Mouse (Mus musculus) urinary bladder, postnatal 25 days (tissue): ENCODE results near the gene Bcl6b.
A peak's percentile ranks its signal among the peaks of the same experiment; 100 is the strongest.

ENCODE experiments used
- DNase-seq: peaks from one replicate; pipeline ENCODE4 v3.0.0; 2022; ENCODE audit warnings: low spot score

The Bcl6b gene

DNA sequence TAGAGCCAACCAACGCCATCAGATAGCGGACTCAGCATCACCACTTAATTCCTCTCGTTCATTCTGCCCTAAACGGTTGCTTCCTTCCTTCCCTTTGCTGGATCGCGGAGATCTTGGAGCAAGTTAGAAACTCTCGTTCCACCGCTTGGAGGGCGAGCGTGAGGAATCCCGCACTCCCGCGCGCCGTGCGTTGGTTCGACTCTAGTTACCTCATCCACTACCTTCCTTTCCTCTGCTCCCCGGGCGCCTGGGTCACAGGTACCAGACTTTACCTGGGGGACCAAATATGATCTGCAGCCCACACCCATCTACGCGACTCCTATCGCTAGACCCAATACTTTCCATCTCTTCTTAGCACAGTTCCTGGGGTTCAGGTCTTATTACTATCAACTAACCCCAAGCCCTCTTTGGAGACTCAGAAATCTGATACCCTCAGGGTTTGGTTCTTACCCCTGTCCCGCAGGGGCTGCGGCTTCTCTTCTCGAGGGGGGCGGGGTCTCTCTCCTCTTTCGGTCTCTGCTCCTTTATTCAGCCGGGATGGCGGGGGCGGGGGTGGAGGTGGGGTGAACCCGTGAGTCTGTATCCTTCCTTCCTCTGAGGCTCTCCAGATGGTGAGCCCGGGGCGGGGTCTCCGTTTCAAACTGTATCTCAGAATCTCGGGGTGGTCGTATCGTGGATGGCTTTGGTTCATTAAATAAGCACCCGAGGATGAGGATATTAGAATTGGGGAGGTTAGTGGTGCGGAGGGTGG lies at the start of gene Bcl6b:
Gene Bcl6b, minus strand, starts transcription at position 539 of the 751 bp plus-strand sequence.
- no peak for DNase-seq

- no peak for DNase-seq
Measured at GRCm38 (mm10) chr11:70278961-70279360, 49.4 kb upstream of the Bcl6b start.

GRCm38 (mm10) chr11:70271641-70272040 lies 42.0 kb upstream of the Bcl6b start:
- DNase-seq = no peak

DNA sequence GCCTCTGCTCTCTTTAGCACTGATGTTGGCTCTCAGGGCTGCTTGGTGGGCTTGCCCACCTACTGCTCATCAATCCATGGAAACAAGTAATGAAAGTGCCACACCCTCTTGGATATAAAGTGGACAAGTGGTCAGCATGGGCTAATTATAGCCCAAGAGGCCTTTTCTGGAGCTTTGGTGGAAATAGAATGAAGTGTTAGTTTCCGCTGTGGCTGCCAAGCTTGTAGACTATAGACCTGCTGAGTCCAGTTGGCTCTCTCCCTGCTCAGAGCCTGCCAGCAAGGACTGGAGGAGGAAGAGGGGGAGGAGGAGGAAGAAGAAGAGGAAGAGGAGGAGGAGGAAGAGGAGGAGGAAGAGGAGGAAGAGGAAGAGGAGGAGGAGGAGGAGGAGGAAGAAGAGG lies 36.8 kb upstream of the Bcl6b start:
- DNase-seq = no peak

- no peak for DNase-seq
Measured at GRCm38 (mm10) chr11:70265819-70266218, 36.2 kb upstream of the Bcl6b start.

DNA sequence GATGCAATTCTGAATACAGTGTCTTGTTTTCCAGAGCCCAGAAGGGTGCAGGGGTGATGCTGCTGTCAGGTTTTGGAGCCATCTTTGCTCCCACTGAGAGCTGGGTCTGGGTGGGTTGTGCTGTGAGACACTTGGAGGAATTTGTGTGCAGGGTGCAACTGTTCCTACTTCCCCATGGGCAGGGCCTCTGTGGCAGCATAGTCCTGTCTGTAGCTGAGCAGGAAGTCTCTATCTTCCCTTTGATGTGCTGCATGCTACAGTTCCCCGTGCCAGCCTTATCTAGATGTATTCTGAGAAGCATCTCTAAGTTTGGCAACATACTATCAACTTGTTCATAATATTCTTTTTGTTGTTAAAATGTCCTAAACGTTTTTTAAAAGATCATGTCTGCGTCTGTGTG lies 35.7 kb upstream of the Bcl6b start:
- no peak for DNase-seq

DNA sequence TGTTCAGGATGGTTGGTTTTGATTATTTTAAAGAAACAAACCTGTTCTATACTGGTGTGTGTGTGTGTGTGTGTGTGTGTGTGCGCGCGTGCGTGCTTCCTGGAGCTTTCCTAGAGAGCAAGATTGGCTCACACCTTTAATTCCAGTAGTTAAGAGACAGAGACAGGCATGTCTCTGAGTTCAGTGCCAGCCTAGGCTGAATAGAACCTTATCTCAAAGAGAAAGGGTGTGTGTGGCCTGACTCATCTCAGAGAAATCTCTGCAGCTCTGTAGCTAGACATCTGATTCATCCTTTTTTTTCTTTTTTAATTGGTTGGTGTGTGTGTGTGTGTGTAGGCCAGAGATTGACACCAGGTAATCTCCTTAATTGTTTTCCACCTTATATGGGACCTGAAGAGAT lies 29.4 kb upstream of the Bcl6b start:
- DNase-seq = no peak

- peak; percentile 56 for DNase-seq
Measured at GRCm38 (mm10) chr11:70254931-70255531, 25.4 kb upstream of the Bcl6b start, which contains the start of gene Alox12. Gene Alox12 (minus strand): TSS chr11:70255353.

GRCm38 (mm10) chr11:70254337-70254736 lies 24.7 kb upstream of the Bcl6b start:
- DNase-seq = no peak

DNA sequence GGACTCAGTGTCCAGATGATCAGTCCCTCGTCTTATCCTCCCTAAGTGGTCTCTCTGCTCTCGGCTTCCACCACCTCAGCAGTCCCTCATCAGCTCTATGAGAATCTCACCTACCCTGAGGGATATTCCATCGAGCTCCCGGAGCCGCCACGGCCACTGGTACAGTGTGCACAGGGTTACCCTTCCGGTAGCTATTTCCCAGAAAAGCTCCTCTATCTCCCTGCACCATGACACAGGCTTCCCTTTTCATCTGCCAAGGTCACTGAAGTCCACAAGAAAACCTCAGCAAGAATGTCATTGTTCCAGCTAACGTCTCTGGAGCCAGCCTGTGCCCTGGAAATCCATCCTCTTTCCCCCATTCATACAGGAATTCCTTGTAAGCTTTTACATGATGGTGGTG lies 22.3 kb upstream of the Bcl6b start:
- DNase-seq = no peak

- DNase-seq = no peak
Measured at GRCm38 (mm10) chr11:70250150-70250549, 20.6 kb upstream of the Bcl6b start.

GRCm38 (mm10) chr11:70247136-70247845 lies 17.7 kb upstream of the Bcl6b start:
- peak; percentile 70 for DNase-seq

- no peak for DNase-seq
Measured at GRCm38 (mm10) chr11:70242591-70242990, 13.0 kb upstream of the Bcl6b start.

- peak; percentile 71 for DNase-seq
Measured at GRCm38 (mm10) chr11:70239541-70240279, 10.1 kb upstream of the Bcl6b start, which contains the start of the genes Gm21988 and Rnasek. Gene Gm21988 (minus strand): TSS chr11:70239830. Gene Rnasek (minus strand): TSS chr11:70239842.

DNA sequence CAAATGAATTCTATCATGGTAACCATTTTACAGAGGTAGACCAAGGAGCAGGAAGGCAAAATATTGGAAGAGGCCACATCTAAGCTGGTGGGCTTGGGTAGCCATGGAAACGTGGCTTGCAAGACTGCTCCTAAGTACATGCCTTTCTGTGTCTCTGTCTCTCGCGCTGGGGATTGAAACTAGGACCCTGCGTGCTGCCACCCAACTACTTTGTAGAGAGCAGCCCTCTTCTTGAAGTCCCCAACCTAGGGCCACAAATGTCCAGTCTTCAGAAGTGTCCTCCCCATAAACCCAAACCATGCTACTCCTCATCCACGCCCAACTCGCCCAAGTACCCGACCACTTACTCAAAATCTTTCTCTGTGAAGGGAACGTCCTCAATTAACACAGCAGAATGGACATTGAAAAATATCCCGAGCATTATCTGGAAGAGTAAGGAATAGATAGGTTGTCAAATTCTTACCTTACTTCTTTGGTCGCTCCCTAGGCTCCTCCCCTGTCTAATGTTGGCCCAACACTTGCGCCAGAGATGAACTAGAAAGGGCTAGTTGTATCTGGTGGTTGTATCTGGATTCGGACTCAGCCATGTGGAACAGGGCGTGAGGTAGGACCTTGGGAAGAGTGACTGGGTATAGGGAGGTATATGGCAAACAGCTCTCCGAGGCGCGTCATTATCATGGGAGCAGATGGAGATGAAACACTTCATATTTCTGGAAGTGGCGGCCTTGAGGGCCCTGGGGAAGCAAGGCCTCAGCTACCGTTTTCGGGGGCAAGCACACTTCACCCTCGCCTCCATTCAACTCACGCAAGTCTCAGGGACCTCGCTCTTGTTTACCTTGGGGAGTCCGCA lies 9.2 kb upstream of the Bcl6b start:
- DNase-seq = no peak

GRCm38 (mm10) chr11:70237457-70238167 lies 8.0 kb upstream of the Bcl6b start, which contains the start of gene 0610010K14Rik:
Gene 0610010K14Rik (minus strand): TSS chr11:70237914.
- DNase-seq = peak; percentile 96

GRCm38 (mm10) chr11:70236717-70237116 lies 7.1 kb upstream of the Bcl6b start:
- DNase-seq = no peak

- no peak for DNase-seq
Measured at GRCm38 (mm10) chr11:70235254-70235900, 5.8 kb upstream of the Bcl6b start.

- no peak for DNase-seq
Measured at GRCm38 (mm10) chr11:70234497-70234896, 4.9 kb upstream of the Bcl6b start.

- no peak for DNase-seq
Measured at GRCm38 (mm10) chr11:70234037-70234436, 4.4 kb upstream of the Bcl6b start.
